Mouse (Mus musculus): ENCODE results near the gene Pin1. TPM values are rescaled to one million over a fixed set of nuclear protein-coding genes. Genes with fewer than 3 reads are reported as not detected.
A peak's percentile ranks its signal among the peaks of the same experiment; 100 is the strongest.
"Not testable (repeated sequence)": the region's sequence is repeated elsewhere in the genome, so short reads cannot be mapped to it uniquely, and the experiment has no call there.

Gene Pin1
- polyA plus RNA-seq (2012; rRNA removed), result 38.9 and 42.4 TPM in 2 replicates

GRCm38 (mm10) chr9:20651602-20652259 lies at the start of gene Pin1:
TSS of gene Pin1 (plus strand) at chr9:20652095.
- peak; percentile 99 to 100 for DNase-seq (ENCODE audit: extremely low spot score in 1 of 2, low spot score in 1 of 2)

- no peak for DNase-seq (ENCODE audit: extremely low spot score in 1 of 2, low spot score in 1 of 2)
Measured at GRCm38 (mm10) chr9:20606269-20606668, 45.6 kb upstream of the Pin1 start.

GRCm38 (mm10) chr9:20607100-20607974 lies 44.6 kb upstream of the Pin1 start:
- DNase-seq (ENCODE audit: extremely low spot score in 1 of 2, low spot score in 1 of 2), result peak; percentile 75 to 87

GRCm38 (mm10) chr9:20609831-20610464 lies 41.9 kb upstream of the Pin1 start:
- no peak for DNase-seq (ENCODE audit: extremely low spot score in 1 of 2, low spot score in 1 of 2)

- DNase-seq (ENCODE audit: extremely low spot score in 1 of 2, low spot score in 1 of 2), result no peak
Measured at GRCm38 (mm10) chr9:20611976-20612375, 39.9 kb upstream of the Pin1 start.

GRCm38 (mm10) chr9:20616685-20617084 lies 35.2 kb upstream of the Pin1 start:
- no peak for DNase-seq (ENCODE audit: extremely low spot score in 1 of 2, low spot score in 1 of 2)

GRCm38 (mm10) chr9:20631332-20631731 lies 20.6 kb upstream of the Pin1 start:
- DNase-seq (ENCODE audit: extremely low spot score in 1 of 2, low spot score in 1 of 2), result no peak

- not testable (repeated sequence) for DNase-seq (ENCODE audit: extremely low spot score in 1 of 2, low spot score in 1 of 2)
Measured at GRCm38 (mm10) chr9:20635676-20636075, 16.2 kb upstream of the Pin1 start.

GRCm38 (mm10) chr9:20636256-20636655 lies 15.6 kb upstream of the Pin1 start:
- DNase-seq (ENCODE audit: extremely low spot score in 1 of 2, low spot score in 1 of 2), result no peak

- no peak for DNase-seq (ENCODE audit: extremely low spot score in 1 of 2, low spot score in 1 of 2)
Measured at GRCm38 (mm10) chr9:20636790-20637189, 15.1 kb upstream of the Pin1 start.

- no peak for DNase-seq (ENCODE audit: extremely low spot score in 1 of 2, low spot score in 1 of 2)
Measured at GRCm38 (mm10) chr9:20638552-20638951, 13.3 kb upstream of the Pin1 start.

- no peak for DNase-seq (ENCODE audit: extremely low spot score in 1 of 2, low spot score in 1 of 2)
Measured at GRCm38 (mm10) chr9:20639486-20639885, 12.4 kb upstream of the Pin1 start.

- DNase-seq (ENCODE audit: extremely low spot score in 1 of 2, low spot score in 1 of 2), result no peak
Measured at GRCm38 (mm10) chr9:20641501-20641900, 10.4 kb upstream of the Pin1 start.

- DNase-seq (ENCODE audit: extremely low spot score in 1 of 2, low spot score in 1 of 2), result peak in 1 of 2 experiments; percentile 45
Measured at GRCm38 (mm10) chr9:20642101-20642895, 9.6 kb upstream of the Pin1 start, which contains the start of gene Ubl5. TSS of gene Ubl5 (plus strand) at chr9:20642878.

- DNase-seq (ENCODE audit: extremely low spot score in 1 of 2, low spot score in 1 of 2), result peak; percentile 61 to 75
Measured at GRCm38 (mm10) chr9:20642896-20643466, 8.9 kb upstream of the Pin1 start.

GRCm38 (mm10) chr9:20643781-20644180 lies 8.1 kb upstream of the Pin1 start:
- DNase-seq (ENCODE audit: extremely low spot score in 1 of 2, low spot score in 1 of 2), result no peak

GRCm38 (mm10) chr9:20644360-20645081 lies 7.4 kb upstream of the Pin1 start, which contains the start of gene Fbxl12:
TSS of gene Fbxl12 (minus strand) at chr9:20644767.
- peak; percentile 63 to 86 for DNase-seq (ENCODE audit: extremely low spot score in 1 of 2, low spot score in 1 of 2)

GRCm38 (mm10) chr9:20645121-20645520 lies 6.8 kb upstream of the Pin1 start:
- DNase-seq (ENCODE audit: extremely low spot score in 1 of 2, low spot score in 1 of 2), result peak in 1 of 2 experiments; percentile 45

GRCm38 (mm10) chr9:20652260-20652658 lies 364 bp downstream of the Pin1 start:
- DNase-seq (ENCODE audit: extremely low spot score in 1 of 2, low spot score in 1 of 2), result no peak

Data from frontal cortex, adult 2 months (tissue).